Mouse (Mus musculus) embryonic facial prominence, embryonic 14.5 days (tissue): Measurements from ENCODE around the gene Gtf2ird1. TPM values are rescaled to one million over a fixed set of nuclear protein-coding genes. Genes with fewer than 3 reads are reported as not detected.

Experiments used
- ATAC-seq: fragments of 200-750 bp; cut with Nextera tagmentation; 2 replicates; pipeline ENCODE4 v1.8.0; 2017; ENCODE audit warnings: low read depth, moderate number of reproducible peaks, moderate TSS enrichment
- DNase-seq: peaks from one replicate; pipeline ENCODE4 v3.0.0-alpha.2; 2015; ENCODE audit warnings: low spot score
- H3K27ac ChIP-seq: fragments of 300-500 bp; sonication (generic); replicated peaks from 2 replicates; pipeline ENCODE4 v1.5.1; 2014; ENCODE audit warnings: low read depth, mild to moderate bottlenecking, low read length, moderate library complexity
- H3K27me3 ChIP-seq: fragments of 300-500 bp; sonication (generic); replicated peaks from 2 replicates; pipeline ENCODE4 v1.6.1; 2014; ENCODE audit warnings: low read length; ENCODE audit not compliant: control insufficient read depth, insufficient read depth
- H3K36me3 ChIP-seq: fragments of 300-500 bp; sonication (generic); 2 replicates; pipeline ENCODE4 v1.6.1; 2014; ENCODE audit warnings: low read length, mixed read lengths; ENCODE audit not compliant: control insufficient read depth, insufficient read depth
- H3K4me1 ChIP-seq: fragments of 300-500 bp; sonication (generic); 2 replicates; pipeline ENCODE4 v1.6.1; 2014; ENCODE audit warnings: antibody characterized with exemption, low read length; ENCODE audit not compliant: control insufficient read depth, insufficient read depth
- H3K4me2 ChIP-seq: fragments of 300-500 bp; sonication (generic); 2 replicates; pipeline ENCODE4 v1.6.1; 2014; ENCODE audit warnings: low read depth, mild to moderate bottlenecking, low read length, moderate library complexity, mixed read lengths
- H3K4me3 ChIP-seq: fragments of 300-500 bp; sonication (generic); 2 replicates; pipeline ENCODE4 v1.5.1; 2014; ENCODE audit warnings: low read depth, mild to moderate bottlenecking, low read length
- H3K9ac ChIP-seq: fragments of 300-500 bp; sonication (generic); 2 replicates; pipeline ENCODE4 v1.6.1; 2014; ENCODE audit warnings: low read depth, mild to moderate bottlenecking, low read length, moderate library complexity, mixed read lengths
- H3K9me3 ChIP-seq: fragments of 300-500 bp; sonication (generic); 2 replicates; pipeline ENCODE4 v1.6.1; 2016; ENCODE audit warnings: low read length; ENCODE audit not compliant: control insufficient read depth
- whole genome bisulfite sequencing: fragments of 180-500 bp; shearing (Covaris S2); extraction: QIAGEN DNeasy Blood & Tissue Kit; methylation state at CpG from one replicate; pipeline ENCODE4 v1.1.7; 2014; 5-methylcytosine and 5-hydroxymethylcytosine counted together
- polyA plus RNA-seq: library from polyadenylated mRNA; unstranded; fragments of >200 nt; fragmentation: Nextera tagmentation; extraction: Ambion mirVana; gene quantifications from 2 replicates; pipeline ENCODE4 v1.2.1, GENCODE M21; 2014

Gene Gtf2ird1
- polyA plus RNA-seq, 1 experiment from 2014 or later = 80.3 TPM

DNA sequence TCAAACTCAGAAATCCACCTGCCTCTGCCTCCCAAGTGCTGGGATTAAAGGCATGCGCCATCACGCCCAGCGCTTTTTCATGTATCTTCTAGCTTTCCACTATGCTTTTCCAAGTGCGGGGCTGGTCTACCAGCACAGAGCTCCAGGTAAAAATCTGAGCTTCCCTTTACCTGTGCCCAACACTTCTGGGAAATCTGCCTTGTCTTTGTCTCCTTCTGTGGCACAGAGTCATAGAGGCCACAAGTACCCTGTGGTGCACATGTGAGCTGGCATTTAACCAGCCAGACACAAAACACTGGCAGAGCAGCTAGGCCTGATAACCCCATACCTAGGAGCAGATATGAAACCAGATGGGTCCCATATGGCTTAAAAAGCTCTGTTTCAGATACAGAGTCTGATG, 36.4 kb upstream of the Gtf2ird1 start:
- 96% methylated on average over 4 of the region's 4 CpGs for WGBS
- H3K4me1 ChIP-seq = no peaks in the 10 kb centered on the region
- H3K27me3 ChIP-seq = no peaks in the 10 kb centered on the region
- H3K9me3 ChIP-seq = no peaks in the 10 kb centered on the region
- ATAC-seq (no peak), DNase-seq (no peak)
- H3K36me3 ChIP-seq = peaks cover 73% of the 10 kb centered on the region
- no peak overlapping the region for H3K4me2 ChIP-seq
- no peak overlapping the region for H3K4me3 ChIP-seq
- H3K27ac ChIP-seq = no peak overlapping the region
- no peak overlapping the region for H3K9ac ChIP-seq

DNA sequence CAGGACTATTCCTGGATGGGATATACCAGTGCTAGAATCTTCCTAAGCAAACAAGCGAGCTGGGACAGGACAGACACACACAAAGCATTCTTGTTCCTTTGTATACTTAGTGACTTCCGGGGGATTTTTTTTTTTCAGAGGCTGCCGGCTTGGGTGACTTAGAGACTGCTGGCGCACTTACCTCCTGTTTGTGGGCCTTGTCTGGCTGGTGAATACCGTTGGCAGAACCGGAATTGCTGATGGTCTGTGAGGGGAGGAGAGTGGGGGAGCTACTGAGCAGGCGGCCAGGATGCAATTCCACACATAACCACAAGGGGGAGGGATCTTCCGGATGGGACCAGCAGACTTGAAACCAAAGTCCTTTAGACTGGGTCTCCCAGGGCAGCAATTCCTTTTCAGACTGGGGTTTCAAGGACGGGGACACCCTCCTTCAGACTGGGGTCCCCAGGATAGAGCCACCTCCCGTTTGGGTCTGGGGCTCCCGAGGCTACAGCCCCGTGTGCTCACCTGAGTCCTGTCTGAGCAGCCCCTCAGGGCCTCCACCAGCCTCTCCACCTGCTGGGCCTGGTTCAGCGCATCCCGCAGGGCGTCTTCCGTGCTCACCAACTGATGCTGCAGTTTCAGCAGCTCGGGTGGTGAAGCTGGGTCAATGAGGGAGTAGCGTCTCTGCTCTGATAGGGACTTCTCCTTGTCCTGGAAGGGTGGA, 35.3 kb upstream of the Gtf2ird1 start:
- Histone ChIP-seq H3K27me3 (no peaks in the 10 kb centered on the region), H3K4me1 (no peaks in the 10 kb centered on the region), H3K27ac (0 out of 2 replicates have a peak overlapping the region, but pooled peaks have one; percentile 33), H3K4me3 (no peak overlapping the region), H3K9ac (0 out of 2 replicates have a peak overlapping the region, but pooled peaks have one; percentile 4), H3K36me3 (peaks cover 63% of the 10 kb centered on the region), H3K4me2 (no peak overlapping the region), H3K9me3 (no peaks in the 10 kb centered on the region)
- 23% methylated on average over 18 of the region's 18 CpGs for WGBS
- ATAC-seq (peak; percentile 70), DNase-seq (peak; percentile 89)

DNA sequence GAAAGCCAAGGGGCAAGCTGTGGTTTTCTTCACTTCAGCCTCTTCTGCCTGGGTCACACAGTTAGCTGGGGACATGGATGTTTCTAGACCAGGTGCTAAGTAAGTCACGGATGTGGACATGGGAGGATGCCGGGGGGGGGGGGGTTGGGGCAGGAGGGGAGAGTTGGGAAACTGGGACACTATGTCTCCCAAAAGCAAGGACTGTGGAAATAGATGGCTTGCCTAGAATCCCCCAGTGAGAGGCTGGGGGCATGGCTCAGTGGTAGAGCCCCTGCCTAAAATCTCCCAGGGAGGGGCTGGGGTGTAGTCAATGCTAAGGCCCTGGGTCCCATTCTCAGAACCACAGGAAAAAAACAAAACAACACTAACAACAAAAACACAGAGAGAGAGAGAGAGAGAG, 34.7 kb upstream of the Gtf2ird1 start:
- H3K9ac ChIP-seq = no peak overlapping the region
- ATAC-seq = no peak
- WGBS = 84% methylated on average over 2 of the region's 2 CpGs

DNA sequence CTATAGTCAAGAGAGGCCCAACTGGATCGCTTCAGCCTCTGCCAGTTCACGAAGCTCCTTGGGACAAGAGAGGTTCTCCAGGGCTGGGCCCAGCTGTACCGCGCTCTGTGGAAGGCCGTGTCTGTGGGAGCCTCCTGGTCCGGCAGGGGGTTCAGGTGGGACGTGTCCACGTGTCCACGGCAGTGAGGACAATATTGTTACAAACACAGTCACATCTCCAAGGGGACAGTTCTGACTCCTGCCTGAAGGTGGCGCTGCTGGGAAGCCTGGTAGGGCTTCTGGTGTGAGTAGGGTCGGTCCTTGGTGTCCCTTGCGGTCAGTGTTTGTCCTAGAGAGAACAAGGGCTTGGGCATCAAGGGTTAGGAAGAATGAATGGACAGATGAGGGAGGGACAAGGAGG, 33.9 kb upstream of the Gtf2ird1 start:
- no peak overlapping the region for H3K4me3 ChIP-seq
- no peaks in the 10 kb centered on the region for H3K9me3 ChIP-seq
- no peaks in the 10 kb centered on the region for H3K4me1 ChIP-seq
- no peak overlapping the region for H3K27ac ChIP-seq
- 87% methylated on average over 12 of the region's 12 CpGs for WGBS
- no peak overlapping the region for H3K4me2 ChIP-seq
- H3K36me3 ChIP-seq = peaks cover 50% of the 10 kb centered on the region
- no peak overlapping the region for H3K9ac ChIP-seq
- ATAC-seq (no peak), DNase-seq (no peak)
- H3K27me3 ChIP-seq = no peaks in the 10 kb centered on the region

More for the DNA sequence above, 34.7 kb upstream of the Gtf2ird1 start:
- peak overlapping the region; percentile 33; the same call in 1 of the 2 replicates for H3K27ac ChIP-seq
- H3K36me3 ChIP-seq = peaks cover 57% of the 10 kb centered on the region
- H3K9me3 ChIP-seq = no peaks in the 10 kb centered on the region
- H3K4me1 ChIP-seq = no peaks in the 10 kb centered on the region
- DNase-seq = no peak
- H3K27me3 ChIP-seq = no peaks in the 10 kb centered on the region
- H3K4me3 ChIP-seq = no peak overlapping the region
- no peak overlapping the region for H3K4me2 ChIP-seq

DNA sequence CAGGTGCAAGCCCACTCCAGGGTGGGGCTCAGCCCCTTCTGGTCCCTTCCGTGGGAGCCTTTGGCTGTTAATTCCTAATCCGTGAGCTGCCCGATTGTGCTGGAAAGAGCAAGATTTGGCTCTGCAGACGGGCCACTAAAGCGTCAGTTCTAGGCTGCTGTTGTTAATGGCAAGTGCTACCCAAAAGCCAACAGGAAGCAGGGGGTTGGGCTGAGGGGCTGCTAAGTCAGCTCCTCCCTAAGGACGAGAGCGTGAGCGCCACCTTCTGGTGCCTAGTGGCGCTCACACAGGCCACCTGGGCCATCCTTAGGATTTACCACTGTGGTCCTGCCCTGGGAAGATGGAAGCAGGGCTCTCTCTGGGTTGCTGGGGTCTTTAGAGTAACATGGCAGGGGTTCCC, 33.1 kb upstream of the Gtf2ird1 start:
- 36% methylated on average over 9 of the region's 9 CpGs for WGBS
- ATAC-seq = no peak

DNA sequence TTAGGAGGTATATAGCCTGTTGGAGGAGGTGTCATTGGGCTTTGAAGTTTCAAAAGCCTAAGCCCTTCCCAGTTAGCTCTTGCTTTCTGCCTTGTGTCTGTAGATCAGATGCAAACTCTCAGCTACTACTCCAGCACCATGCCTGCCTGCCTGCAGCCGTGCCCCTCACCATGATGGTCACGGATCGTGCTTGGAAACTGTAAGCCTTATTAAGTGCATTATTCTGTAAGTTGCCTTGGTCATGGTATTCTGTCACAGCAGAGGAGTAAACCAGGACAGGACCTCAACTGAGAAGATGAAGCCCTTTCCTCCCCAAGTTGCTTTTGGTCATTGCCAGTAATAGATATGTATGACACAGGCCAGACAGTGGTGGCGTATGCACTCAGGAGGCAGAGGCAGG, 32.1 kb upstream of the Gtf2ird1 start:
- no peaks in the 10 kb centered on the region for H3K9me3 ChIP-seq
- H3K27ac ChIP-seq = no peak overlapping the region
- peaks cover 38% of the 10 kb centered on the region for H3K36me3 ChIP-seq
- no peak for ATAC-seq
- no peak overlapping the region for H3K9ac ChIP-seq
- DNase-seq = no peak
- no peaks in the 10 kb centered on the region for H3K27me3 ChIP-seq
- H3K4me1 ChIP-seq = no peaks in the 10 kb centered on the region
- H3K4me3 ChIP-seq = no peak overlapping the region
- H3K4me2 ChIP-seq = no peak overlapping the region
- 77% methylated on average over 4 of the region's 4 CpGs for WGBS

More for the DNA sequence above, 33.1 kb upstream of the Gtf2ird1 start:
- H3K4me3 ChIP-seq = no peak overlapping the region
- H3K4me2 ChIP-seq = no peak overlapping the region
- peaks cover 42% of the 10 kb centered on the region for H3K36me3 ChIP-seq
- H3K9me3 ChIP-seq = no peaks in the 10 kb centered on the region
- no peak overlapping the region for H3K9ac ChIP-seq
- no peaks in the 10 kb centered on the region for H3K27me3 ChIP-seq
- H3K27ac ChIP-seq = no peak overlapping the region
- H3K4me1 ChIP-seq = no peaks in the 10 kb centered on the region
- DNase-seq = peak; percentile 59

DNA sequence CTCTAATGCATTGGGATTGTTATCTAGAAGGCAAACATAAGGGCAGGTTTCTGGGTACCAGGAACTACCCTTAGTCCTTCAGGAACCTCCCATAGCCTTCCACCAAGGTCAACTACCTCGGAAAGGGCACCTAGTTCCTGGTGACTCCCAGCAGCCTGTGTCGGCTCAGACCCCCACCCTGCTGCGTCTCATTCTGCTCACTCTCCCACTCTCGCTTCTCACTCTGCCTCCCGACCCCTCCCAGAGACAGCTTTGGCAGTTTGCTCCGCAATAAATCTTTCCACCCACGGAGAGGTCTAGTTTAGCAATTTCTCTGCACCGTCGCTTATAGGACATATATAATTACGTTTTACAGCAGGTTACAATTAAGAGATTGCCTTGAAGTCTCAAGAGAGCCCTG, 31.5 kb upstream of the Gtf2ird1 start:
- Histone ChIP-seq H3K4me2 (no peak overlapping the region), H3K27ac (peak overlapping the region; percentile 13; the same call in 1 of the 2 replicates), H3K9ac (no peak overlapping the region), H3K27me3 (no peaks in the 10 kb centered on the region), H3K4me1 (no peaks in the 10 kb centered on the region), H3K4me3 (no peak overlapping the region), H3K36me3 (peaks cover 32% of the 10 kb centered on the region), H3K9me3 (no peaks in the 10 kb centered on the region)
- 35% methylated on average over 10 of the region's 10 CpGs for WGBS
- DNase-seq (peak; percentile 50), ATAC-seq (peak; percentile 7; the same call in 1 of the 2 replicates)

DNA sequence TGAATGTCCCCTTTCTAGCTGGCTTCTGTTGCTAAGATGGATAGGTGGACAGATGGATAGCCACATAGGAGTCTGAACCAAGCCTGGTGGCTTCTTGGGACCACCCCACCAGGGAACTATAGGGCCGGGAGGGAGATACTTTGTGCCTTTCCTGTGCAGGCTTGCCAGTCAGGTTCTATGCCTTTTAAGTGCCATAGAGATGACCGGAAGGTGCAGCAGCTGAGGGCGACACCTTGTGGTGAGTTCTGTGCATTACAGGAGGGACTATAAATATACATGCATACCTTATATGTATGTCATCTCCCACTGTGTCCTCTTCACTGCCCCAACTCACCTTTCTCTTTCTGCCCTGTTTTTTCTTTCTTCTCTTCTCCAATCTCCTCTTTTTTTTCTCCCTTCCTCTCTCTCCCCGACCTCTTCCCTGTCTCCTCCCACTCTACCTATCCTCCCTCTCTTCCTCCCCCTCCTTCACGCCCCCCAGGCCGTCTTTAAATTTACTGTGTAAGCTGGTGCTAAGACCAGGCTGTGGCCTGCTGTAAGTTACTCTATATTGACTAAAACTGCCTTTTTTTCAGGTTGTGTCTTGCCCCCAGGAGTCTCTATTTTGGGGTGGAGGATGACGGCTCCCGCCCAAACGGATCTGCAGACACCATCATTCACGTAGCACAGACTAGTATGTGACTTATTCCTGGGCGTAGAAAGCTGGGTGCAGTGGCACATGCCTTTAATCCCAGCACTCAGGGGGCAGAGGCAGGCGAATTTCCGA, 29.6 kb upstream of the Gtf2ird1 start:
- Histone ChIP-seq H3K36me3 (peaks cover 20% of the 10 kb centered on the region), H3K4me2 (no peak overlapping the region), H3K27ac (no peak overlapping the region), H3K4me3 (no peak overlapping the region), H3K27me3 (no peaks in the 10 kb centered on the region), H3K9ac (no peak overlapping the region), H3K9me3 (no peaks in the 10 kb centered on the region), H3K4me1 (no peaks in the 10 kb centered on the region)
- DNase-seq = peak; percentile 85
- ATAC-seq = peak; percentile 62
- 58% methylated on average over 13 of the region's 13 CpGs for WGBS
